Mouse (Mus musculus): ENCODE data around the gene Mfn2. TPM values are rescaled to one million over a fixed set of nuclear protein-coding genes. Genes with fewer than 3 reads are reported as not detected.
"Not testable (repeated sequence)": the region's sequence is repeated elsewhere in the genome, so short reads cannot be mapped to it uniquely, and the experiment has no call there.

The Mfn2 gene
- polyA plus RNA-seq, 1 experiment, result 25.6 TPM

DNA sequence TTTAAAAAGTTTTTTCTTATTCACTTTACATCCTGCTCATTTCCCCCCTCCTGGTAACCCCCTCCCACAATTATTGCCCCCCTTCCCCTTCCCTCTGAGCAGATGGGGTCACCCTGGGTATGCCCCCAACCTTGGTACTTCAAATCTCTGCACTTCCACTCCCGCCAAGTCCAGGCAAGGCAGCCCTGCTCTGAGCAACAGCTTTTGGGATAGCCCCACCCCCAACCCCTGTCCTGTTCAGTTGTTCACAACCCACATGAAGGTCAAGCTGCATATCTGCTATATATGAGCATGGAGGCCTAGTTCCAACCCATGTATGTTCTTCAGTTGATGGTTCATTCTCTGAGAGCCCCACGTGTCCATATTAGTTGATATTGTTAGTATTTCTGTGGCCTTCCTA lies 53.7 kb downstream of the Mfn2 start:
- Histone ChIP-seq H3K4me3 (ENCODE audit: insufficient read depth, low read length) (no peak overlapping the region), H3K27ac (ENCODE audit: insufficient read depth, low read depth, low read length) (no peak overlapping the region), H3K4me1 (ENCODE audit: control insufficient read depth, insufficient read depth, low read length) (peaks cover 11% of the 10 kb centered on the region)
- TF ChIP-seq CTCF (IDR thresholded peaks at IDR 0.05; ENCODE audit: low read depth, low read length) (no peak), POLR2A (IDR thresholded peaks at IDR 0.05; ENCODE audit: borderline replicate concordance, low read depth, low read length) (no peak)

DNA sequence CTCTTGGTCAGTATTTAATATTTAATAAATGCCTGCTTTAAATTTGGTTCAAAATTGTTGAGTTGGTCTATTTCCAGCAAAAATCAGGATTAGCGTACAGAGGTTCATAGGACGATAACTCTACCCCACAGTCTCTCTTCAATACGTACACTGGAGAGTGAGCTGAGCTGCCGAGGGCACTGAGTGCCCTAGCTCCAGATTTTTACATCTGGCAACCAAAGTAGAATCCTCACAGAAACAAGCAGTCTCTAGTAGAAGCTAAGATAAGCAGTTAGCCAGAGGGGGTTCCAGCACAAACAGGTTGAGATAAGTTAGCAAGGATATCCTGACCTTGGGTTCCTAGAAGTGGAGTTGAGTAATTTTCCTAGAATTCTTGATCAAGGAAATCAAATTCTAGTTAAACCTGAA lies 55.9 kb downstream of the Mfn2 start:
- H3K27ac ChIP-seq (ENCODE audit: insufficient read depth, low read depth, low read length), result peak overlapping the region; percentile 49

DNA sequence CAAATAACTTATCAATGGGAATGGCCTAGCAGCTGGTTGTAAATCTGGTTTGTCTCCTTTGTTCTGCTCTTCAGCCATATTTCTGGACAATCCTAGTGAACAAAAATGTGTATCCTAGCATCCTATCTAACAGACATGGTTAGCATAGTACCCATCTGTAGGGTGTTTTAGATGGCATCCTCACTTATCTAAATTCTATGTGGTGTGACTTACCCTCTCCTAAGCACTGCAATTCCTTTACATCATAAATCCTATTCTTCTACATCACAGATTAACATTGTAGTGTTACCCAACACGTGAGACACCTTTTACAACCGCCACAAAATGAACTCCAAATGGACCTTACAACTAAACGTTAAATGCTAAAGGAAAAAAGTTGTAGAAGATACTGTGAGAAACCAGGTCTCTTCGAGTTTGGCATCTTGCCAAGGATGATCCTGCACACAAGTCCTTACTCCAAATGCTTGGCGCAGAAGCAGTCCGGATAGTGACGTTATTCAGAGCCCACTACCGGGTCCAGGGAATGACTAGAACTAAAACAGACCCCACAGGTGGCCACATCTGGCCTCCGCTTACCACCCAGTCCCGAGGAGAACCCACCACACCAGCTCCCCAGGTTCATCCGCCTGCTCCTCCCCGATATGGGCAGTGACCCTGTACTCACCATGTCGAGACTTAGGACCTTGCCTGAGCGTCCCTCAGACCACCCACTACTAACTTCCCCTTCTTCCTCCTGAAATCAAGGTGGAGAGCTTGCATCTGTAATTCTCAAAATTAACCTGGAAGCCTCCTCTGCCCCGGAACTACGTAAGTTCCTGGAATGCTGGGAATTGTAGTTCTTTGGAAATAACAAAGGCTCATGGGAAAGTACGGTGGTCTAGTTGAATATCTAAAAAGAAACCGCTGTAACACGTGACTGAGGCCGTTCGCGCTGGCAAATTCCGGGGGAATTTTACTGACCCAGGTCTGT lies 56.6 kb downstream of the Mfn2 start, which contains the start of gene Zfp933:
Gene Zfp933, minus strand, starts transcription at position 753 of the 970 bp plus-strand sequence.
- peak within 1 kb of the TSS; percentile 91 for H3K4me3 ChIP-seq (ENCODE audit: insufficient read depth, low read length)
- TF ChIP-seq CTCF (IDR thresholded peaks at IDR 0.05; ENCODE audit: low read depth, low read length) (no peak), POLR2A (IDR thresholded peaks at IDR 0.05; ENCODE audit: borderline replicate concordance, low read depth, low read length) (no peak)
- peaks cover 10% of the 10 kb centered on the region for H3K4me1 ChIP-seq (ENCODE audit: control insufficient read depth, insufficient read depth, low read length)
- H3K27ac ChIP-seq (ENCODE audit: insufficient read depth, low read depth, low read length), result peak within 1 kb of the TSS; percentile 49

More for the DNA sequence above, 55.9 kb downstream of the Mfn2 start:
- Histone ChIP-seq H3K4me3 (ENCODE audit: insufficient read depth, low read length) (peak overlapping the region; percentile 91), H3K4me1 (ENCODE audit: control insufficient read depth, insufficient read depth, low read length) (peaks cover 11% of the 10 kb centered on the region)
- no peak for TF ChIP-seq CTCF (IDR thresholded peaks at IDR 0.05; ENCODE audit: low read depth, low read length)
- no peak for TF ChIP-seq POLR2A (IDR thresholded peaks at IDR 0.05; ENCODE audit: borderline replicate concordance, low read depth, low read length)

DNA sequence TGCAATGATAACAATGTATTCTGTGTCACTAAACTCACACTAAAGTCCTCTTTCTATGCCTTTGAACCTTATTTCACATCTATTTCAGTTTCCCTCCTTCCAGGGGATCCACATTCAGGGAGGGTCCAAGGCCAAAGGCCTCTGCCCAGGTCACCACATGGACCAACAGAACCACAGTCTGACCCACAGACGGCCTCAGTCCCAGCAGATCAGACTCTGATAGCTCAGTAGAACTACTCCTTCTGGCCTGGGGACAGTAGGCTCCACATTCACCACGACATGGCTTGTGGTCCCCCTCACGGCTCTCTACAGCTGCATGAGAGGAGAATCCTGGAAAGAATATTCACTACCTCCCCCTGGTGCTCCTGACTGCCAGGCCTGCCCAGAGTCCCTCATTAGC lies 61.6 kb downstream of the Mfn2 start:
- 0 out of 2 replicates have a peak, but pooled peaks cover 2% of the 10 kb centered on the region for H3K4me1 ChIP-seq (ENCODE audit: control insufficient read depth, insufficient read depth, low read length)
- no peak for TF ChIP-seq POLR2A (IDR thresholded peaks at IDR 0.05; ENCODE audit: borderline replicate concordance, low read depth, low read length)
- no peak for TF ChIP-seq CTCF (IDR thresholded peaks at IDR 0.05; ENCODE audit: low read depth, low read length)
- H3K27ac ChIP-seq (ENCODE audit: insufficient read depth, low read depth, low read length), result no peak overlapping the region
- H3K4me3 ChIP-seq (ENCODE audit: insufficient read depth, low read length), result no peak overlapping the region

DNA sequence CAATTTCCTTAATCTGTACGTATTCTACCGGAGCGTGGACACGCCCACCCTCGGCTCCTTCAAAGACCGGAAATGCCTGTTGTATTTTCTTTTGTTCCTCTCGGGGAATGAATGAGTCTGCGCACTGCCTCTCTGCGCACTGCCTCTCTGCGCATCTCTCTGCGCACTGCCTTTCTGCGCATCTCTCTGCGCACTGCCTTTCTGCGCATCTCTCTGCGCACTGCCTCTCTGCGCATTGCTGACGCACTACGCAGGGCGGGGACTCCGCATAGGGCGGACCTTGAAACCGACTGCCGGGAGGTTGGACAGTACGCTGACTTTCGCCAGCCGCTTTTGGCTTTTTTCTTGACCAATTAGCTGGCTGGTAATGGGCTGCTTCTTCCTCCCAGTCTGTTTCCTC lies 65.2 kb downstream of the Mfn2 start:
- H3K4me1 ChIP-seq (ENCODE audit: control insufficient read depth, insufficient read depth, low read length); H3K4me3 ChIP-seq (ENCODE audit: insufficient read depth, low read length); H3K27ac ChIP-seq (ENCODE audit: insufficient read depth, low read depth, low read length): not testable (repeated sequence)

DNA sequence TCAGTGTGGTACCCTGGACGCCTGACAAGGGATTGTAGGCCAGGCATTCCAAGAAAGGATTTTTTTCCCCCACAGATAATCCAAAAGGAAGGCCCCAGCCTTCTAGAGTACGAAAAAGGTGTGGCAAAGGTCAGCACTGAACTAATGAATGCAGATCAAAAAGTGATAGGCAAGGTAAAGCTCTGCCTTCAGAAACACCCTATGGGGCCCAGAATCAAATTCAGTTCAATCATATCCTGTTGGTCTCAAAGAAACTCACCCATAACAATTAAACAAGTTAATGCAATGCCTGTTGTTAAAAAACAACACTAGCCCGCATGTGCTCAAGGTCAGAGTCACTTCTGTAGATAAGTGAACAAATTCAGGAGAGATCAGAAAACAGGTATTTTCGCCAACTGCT lies 80.1 kb downstream of the Mfn2 start:
- no peak for TF ChIP-seq CTCF (IDR thresholded peaks at IDR 0.05; ENCODE audit: low read depth, low read length)
- no peak for TF ChIP-seq POLR2A (IDR thresholded peaks at IDR 0.05; ENCODE audit: borderline replicate concordance, low read depth, low read length)
- H3K27ac ChIP-seq (ENCODE audit: insufficient read depth, low read depth, low read length), result no peak overlapping the region
- H3K4me3 ChIP-seq (ENCODE audit: insufficient read depth, low read length), result no peak overlapping the region
- H3K4me1 ChIP-seq (ENCODE audit: control insufficient read depth, insufficient read depth, low read length), result no peaks in the 10 kb centered on the region

Other genes with a start within 250 kb of the Mfn2 start
- gene Zfp534, start 202.2 kb downstream of the Mfn2 start, polyA plus RNA-seq (2012; ENCODE audit: insufficient read depth, insufficient read length, missing spikeins), result not detected in 2 replicates
- 34.6 and 38.2 TPM in 2 replicates for gene Zfp984, start 94.9 kb downstream of the Mfn2 start, polyA plus RNA-seq (2012; ENCODE audit: insufficient read depth, insufficient read length, missing spikeins)
- gene Zfp933, start 56.3 kb downstream of the Mfn2 start, polyA plus RNA-seq (2012; ENCODE audit: insufficient read depth, insufficient read length, missing spikeins), result 8.9 and 13.4 TPM in 2 replicates
- gene Miip, start 35.9 kb downstream of the Mfn2 start, polyA plus RNA-seq (2012; ENCODE audit: insufficient read depth, insufficient read length, missing spikeins), result 37.6 and 37.7 TPM in 2 replicates
- gene Fv1, start 35.7 kb downstream of the Mfn2 start, polyA plus RNA-seq (2012; ENCODE audit: insufficient read depth, insufficient read length, missing spikeins), result 2.2 and 2.9 TPM in 2 replicates
- 95.3 and 101 TPM in 2 replicates for gene Plod1, start 32.1 kb upstream of the Mfn2 start, polyA plus RNA-seq (2012; ENCODE audit: insufficient read depth, insufficient read length, missing spikeins)
- gene 2510039O18Rik, start 36.2 kb upstream of the Mfn2 start, polyA plus RNA-seq (2012; ENCODE audit: insufficient read depth, insufficient read length, missing spikeins), result 57.5 and 59.0 TPM in 2 replicates
- gene Nppb, start 81.1 kb upstream of the Mfn2 start, polyA plus RNA-seq (2012; ENCODE audit: insufficient read depth, insufficient read length, missing spikeins), result not detected in 2 replicates
- gene Nppa, start 96.0 kb upstream of the Mfn2 start, polyA plus RNA-seq (2012; ENCODE audit: insufficient read depth, insufficient read length, missing spikeins), result not detected in 2 replicates
- gene Clcn6, start 134.1 kb upstream of the Mfn2 start, polyA plus RNA-seq (2012; ENCODE audit: insufficient read depth, insufficient read length, missing spikeins), result 8.2 and 9.0 TPM in 2 replicates
- 59.0 and 67.2 TPM in 2 replicates for gene Mthfr, start 134.4 kb upstream of the Mfn2 start, polyA plus RNA-seq (2012; ENCODE audit: insufficient read depth, insufficient read length, missing spikeins)
- 34.0 and 34.7 TPM in 2 replicates for gene Agtrap, start 183.3 kb upstream of the Mfn2 start, polyA plus RNA-seq (2012; ENCODE audit: insufficient read depth, insufficient read length, missing spikeins)
- gene Mad2l2, start 225.7 kb upstream of the Mfn2 start, polyA plus RNA-seq (2012; ENCODE audit: insufficient read depth, insufficient read length, missing spikeins), result 30.5 and 30.6 TPM in 2 replicates
- gene Draxin, start 226.0 kb upstream of the Mfn2 start, polyA plus RNA-seq (2012; ENCODE audit: insufficient read depth, insufficient read length, missing spikeins), result 0.20 TPM in 1 of 2 replicates, not detected in the other
- gene Fbxo6, start 247.4 kb upstream of the Mfn2 start, polyA plus RNA-seq (2012; ENCODE audit: insufficient read depth, insufficient read length, missing spikeins), result 34.9 and 37.8 TPM in 2 replicates